8 mouse cellular contexts compared by ENCODE assay signal in the genomic region with DNA sequence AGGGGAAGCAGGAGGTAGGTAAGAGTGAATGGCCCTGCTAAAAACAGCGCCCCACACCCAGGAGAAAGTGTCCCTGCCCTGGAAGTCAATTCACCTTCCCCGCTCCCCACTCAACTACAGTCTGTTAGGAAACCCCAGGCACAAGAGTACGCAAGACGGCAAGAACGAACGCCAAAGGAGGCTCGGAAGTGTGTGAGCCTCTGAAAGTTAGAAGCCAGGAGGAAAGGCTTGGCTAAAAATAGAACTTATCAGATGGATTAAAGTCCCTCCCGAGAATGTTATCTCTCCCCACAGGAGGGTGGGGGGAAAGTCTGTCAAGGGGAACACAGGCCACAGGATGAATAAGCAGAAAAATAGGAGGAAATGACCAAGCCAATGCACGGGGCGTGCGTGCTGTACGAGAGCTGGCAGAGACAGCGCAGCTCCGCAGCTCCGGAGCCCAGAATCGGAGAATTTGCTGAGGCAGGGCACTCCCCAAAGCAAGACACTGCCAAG. TPM values are rescaled to one million over a fixed set of nuclear protein-coding genes. Genes with fewer than 3 reads are reported as not detected.
DNase-seq lines count a peak whose midpoint lies in the region; ATAC-seq and TF ChIP-seq lines count a peak whose summit lies in the region.

No protein-coding gene starts in this region.

- DNase-seq in adrenal gland, adult 18-20 months (ENCODE audit: low spot score in 2 of 2), result peak; percentile 18 to 29
- peak; percentile 47 for DNase-seq in forebrain, embryonic 10.5 days (ENCODE audit: extremely low spot score, low spot score)
- DNase-seq in liver, result peak; percentile 89
- DNase-seq in ovary, adult 18-20 months (ENCODE audit: low spot score), result no peak
- no peak for DNase-seq in right cerebral cortex, adult 18-20 months

- no peaks in the 10 kb centered on the region for H3K79me2 ChIP-seq in C2C12 (ENCODE audit: control insufficient read depth, insufficient read depth)

- no peak overlapping the region for H3K4me3 ChIP-seq in C2C12 (ENCODE audit: insufficient read depth, poor library complexity, severe bottlenecking)
- H3K4me3 ChIP-seq in forebrain, embryonic 10.5 days, result peak overlapping the region; percentile 43
- peak overlapping the region; percentile 24 for H3K4me3 ChIP-seq in hindbrain, embryonic 13.5 days
- H3K4me3 ChIP-seq in midbrain, embryonic 16.5 days (ENCODE audit: low read depth, low read length), result peak overlapping the region; percentile 22

- no peaks in the 10 kb centered on the region for H3K79me3 ChIP-seq in C2C12 (ENCODE audit: low read depth)

- no peaks in the 10 kb centered on the region for H3K36me3 ChIP-seq in C2C12 (ENCODE audit: control insufficient read depth, insufficient read depth)
- no peaks in the 10 kb centered on the region for H3K36me3 ChIP-seq in forebrain, embryonic 10.5 days (replicated peaks)
- H3K36me3 ChIP-seq in hindbrain, embryonic 13.5 days, result no peaks in the 10 kb centered on the region
- H3K36me3 ChIP-seq in midbrain, embryonic 16.5 days (ENCODE audit: control insufficient read depth, insufficient read depth, low read length), result no peaks in the 10 kb centered on the region

- H3K4me2 ChIP-seq in hindbrain, embryonic 13.5 days, result peak overlapping the region; percentile 52
- peak overlapping the region; percentile 51 for H3K4me2 ChIP-seq in midbrain, embryonic 16.5 days (ENCODE audit: low read length)

- peak overlapping the region; percentile 58 for H3ac ChIP-seq in C2C12 (ENCODE audit: control insufficient read depth, insufficient read length, low read depth)

- no peak for TF ChIP-seq CTCF in C2C12 (IDR thresholded peaks at IDR 0.05; ENCODE audit: control insufficient read depth, insufficient read depth, insufficient read length)

- peak overlapping the region; percentile 61 for H3K27ac ChIP-seq in forebrain, embryonic 10.5 days
- no peak overlapping the region for H3K27ac ChIP-seq in hindbrain, embryonic 13.5 days
- H3K27ac ChIP-seq in midbrain, embryonic 16.5 days (ENCODE audit: low read length), result no peak overlapping the region

- H3K9ac ChIP-seq in hindbrain, embryonic 13.5 days, result 0 out of 2 replicates have a peak overlapping the region, but pooled peaks have one; percentile 20
- peak overlapping the region; percentile 0; the same call in 1 of the 2 replicates for H3K9ac ChIP-seq in midbrain, embryonic 16.5 days (ENCODE audit: low read depth, low read length)

- H3K4me1 ChIP-seq in forebrain, embryonic 10.5 days, result peaks cover 42% of the 10 kb centered on the region
- H3K4me1 ChIP-seq in hindbrain, embryonic 13.5 days (replicated peaks), result peaks cover 23% of the 10 kb centered on the region
- H3K4me1 ChIP-seq in midbrain, embryonic 16.5 days (ENCODE audit: control insufficient read depth, insufficient read depth, low read length), result peaks cover 9% of the 10 kb centered on the region

- ATAC-seq in hindbrain, embryonic 13.5 days (ENCODE audit: low FRiP score), result no peak
- peak; percentile 77 for ATAC-seq in midbrain, embryonic 16.5 days

- no peaks in the 10 kb centered on the region for H3K9me3 ChIP-seq in forebrain, embryonic 10.5 days
- no peaks in the 10 kb centered on the region for H3K9me3 ChIP-seq in hindbrain, embryonic 13.5 days
- H3K9me3 ChIP-seq in midbrain, embryonic 16.5 days (replicated peaks; ENCODE audit: control insufficient read depth, low read length, poor library complexity, severe bottlenecking), result no peaks in the 10 kb centered on the region

- H3K27me3 ChIP-seq in C2C12 (ENCODE audit: control insufficient read depth, insufficient read depth, insufficient read length), result no peaks in the 10 kb centered on the region
- peaks cover 65% of the 10 kb centered on the region for H3K27me3 ChIP-seq in forebrain, embryonic 10.5 days (ENCODE audit: poor library complexity, severe bottlenecking)
- H3K27me3 ChIP-seq in hindbrain, embryonic 13.5 days, result peaks cover 41% of the 10 kb centered on the region
- peaks cover 6% of the 10 kb centered on the region for H3K27me3 ChIP-seq in midbrain, embryonic 16.5 days (ENCODE audit: control insufficient read depth, insufficient read depth, low read depth, low read length)

- WGBS in forebrain, embryonic 10.5 days, result under 1% methylated on average over 16 of the region's 16 CpGs
- WGBS in hindbrain, embryonic 13.5 days, result under 1% methylated on average over 16 of the region's 16 CpGs
- under 1% methylated on average over 16 of the region's 16 CpGs for WGBS in midbrain, embryonic 16.5 days

TF ChIP-seq in C2C12, 6 proteins besides CTCF, POLR2A, EP300 and RAD21:
- TF ChIP-seq MYOG (IDR thresholded peaks at IDR 0.05; ENCODE audit: control insufficient read depth, extremely low read depth, insufficient read length) (no peak), CEBPB (IDR thresholded peaks at IDR 0.05; ENCODE audit: low read depth) (no peak), MAX (IDR thresholded peaks at IDR 0.05) (no peak), FOSL1 (IDR thresholded peaks at IDR 0.05; ENCODE audit: insufficient read depth, low read length, poor library complexity, severe bottlenecking) (no peak), USF1 (IDR thresholded peaks at IDR 0.05; ENCODE audit: low read depth) (no peak), MYOD1 (IDR thresholded peaks at IDR 0.05; ENCODE audit: control insufficient read depth, insufficient read length, low read depth) (no peak)

RNA-seq across cellular contexts. Expression of gene Egln3, which starts 41.0 kb away (rescaled TPM):
- polyA plus RNA-seq in C2C12 (2012; fragmentation: generic; extraction: Trizol), result 46.5 TPM
- total RNA-seq in adrenal gland, adult 18-20 months (2021), result 10 to 100 TPM in 1 of 2 experiments, 1 to 10 TPM in 1; 7.8 to 11.4 TPM
- polyA plus RNA-seq in forebrain, embryonic 10.5 days (2016; fragmentation: Nextera tagmentation; extraction: Ambion mirVana), result 3.2 and 3.4 TPM in 2 replicates
- polyA plus RNA-seq in hindbrain, embryonic 13.5 days (2015; fragmentation: Nextera tagmentation; extraction: Ambion mirVana), result 4.7 and 5.8 TPM in 2 replicates
- polyA plus RNA-seq in midbrain, embryonic 16.5 days (2015; fragmentation: Nextera tagmentation; extraction: Ambion mirVana), result 3.4 and 5.7 TPM in 2 replicates

Comparison
In these comparisons a context has a peak if more than half of its experiments do, and no peak if none do; other contexts are left out.
1. DNase-seq: peak in adrenal gland, adult 18-20 months (2 of 2), forebrain, embryonic 10.5 days (single experiment) and liver (single experiment); none in ovary, adult 18-20 months (single experiment) and right cerebral cortex, adult 18-20 months (single experiment).